Mouse (Mus musculus) stomach, adult 2 months (tissue): ENCODE data around the gene Glra4. TPM values are rescaled to one million over a fixed set of nuclear protein-coding genes. Genes with fewer than 3 reads are reported as not detected.

Source experiments
- polyA plus RNA-seq: library from polyadenylated mRNA; depleted of rRNA; stranded (reverse); fragments of >200 nt; gene quantifications from 2 replicates; pipeline ENCODE4 v1.2.3, GENCODE M21; 2012; rRNA removed

Gene Glra4
- not detected in 2 replicates for polyA plus RNA-seq

GRCm38 (mm10) chrX:136780041-136780440 lies at the start of gene Glra4:
Gene Glra4, minus strand, starts transcription at chrX:136780141.

GRCm38 (mm10) chrX:136822371-136822770 lies 42.4 kb upstream of the Glra4 start, which contains the start of gene Plp1:
Gene Plp1, plus strand, starts transcription at chrX:136822671.

GRCm38 (mm10) chrX:136743459-136743858 lies 36.5 kb downstream of the Glra4 start, which contains the start of gene Morf4l2:
Gene Morf4l2, minus strand, starts transcription at chrX:136743690.

Other genes starting within 250 kb of the Glra4 start
- not detected in 2 replicates for gene Kir3dl2, start 236.1 kb downstream of the Glra4 start, polyA plus RNA-seq
- 1.9 and 2.0 TPM in 2 replicates for gene Tceal3, start 189.3 kb downstream of the Glra4 start, polyA plus RNA-seq
- 0.16 and 0.38 TPM in 2 replicates for gene Tceal1, start 72.2 kb downstream of the Glra4 start, polyA plus RNA-seq
- 4.5 and 7.0 TPM in 2 replicates for gene Morf4l2, start 36.5 kb downstream of the Glra4 start, polyA plus RNA-seq
- 2.2 and 2.8 TPM in 2 replicates for gene Plp1, start 42.5 kb upstream of the Glra4 start, polyA plus RNA-seq
- not detected in 2 replicates for gene Rab9b, start 88.6 kb upstream of the Glra4 start, polyA plus RNA-seq
- not detected in 2 replicates for gene H2bfm, start 147.2 kb upstream of the Glra4 start, polyA plus RNA-seq
- not detected in 2 replicates for gene Tmsb15b2, start 195.4 kb upstream of the Glra4 start, polyA plus RNA-seq
- 0.15 TPM in 1 of 2 replicates, not detected in the other for gene Tmsb15l, start 196.7 kb upstream of the Glra4 start, polyA plus RNA-seq
- gene Tmsb15b1, start 196.7 kb upstream of the Glra4 start, polyA plus RNA-seq, result not detected in 2 replicates
- 0.16 and 0.40 TPM in 2 replicates for gene Zcchc18, start 213.0 kb upstream of the Glra4 start, polyA plus RNA-seq